Mouse (Mus musculus) limb, embryonic 13.5 days (tissue): ENCODE measurements around the gene Rem2. TPM values are rescaled to one million over a fixed set of nuclear protein-coding genes. Genes with fewer than 3 reads are reported as not detected.

Experiments
- ATAC-seq: fragments of 200-750 bp; cut with Nextera tagmentation; 2 replicates; pipeline ENCODE4 v1.8.0; 2017; ENCODE audit warnings: low read depth, moderate number of reproducible peaks, moderate TSS enrichment; ENCODE audit not compliant: low FRiP score
- H3K27ac ChIP-seq: fragments of 300-500 bp; sonication (generic); 2 replicates; pipeline ENCODE4 v1.5.1; 2015; ENCODE audit warnings: inconsistent platforms, mild to moderate bottlenecking, moderate library complexity
- H3K27me3 ChIP-seq: fragments of 300-500 bp; sonication (generic); 2 replicates; pipeline ENCODE4 v1.6.1; 2015; ENCODE audit warnings: mild to moderate bottlenecking, inconsistent platforms
- H3K36me3 ChIP-seq: fragments of 300-500 bp; sonication (generic); 2 replicates; pipeline ENCODE4 v1.6.1; 2015; ENCODE audit warnings: inconsistent platforms, mild to moderate bottlenecking, moderate library complexity
- H3K4me1 ChIP-seq: fragments of 300-500 bp; sonication (generic); 2 replicates; pipeline ENCODE4 v1.6.1; 2015; ENCODE audit warnings: inconsistent platforms
- H3K4me2 ChIP-seq: fragments of 300-500 bp; sonication (generic); replicated peaks from 2 replicates; pipeline ENCODE4 v1.6.1; 2015; ENCODE audit warnings: inconsistent platforms, mild to moderate bottlenecking, moderate library complexity
- H3K4me3 ChIP-seq: fragments of 300-500 bp; sonication (generic); 2 replicates; pipeline ENCODE4 v1.5.1; 2015; ENCODE audit warnings: moderate library complexity, mild to moderate bottlenecking, inconsistent platforms
- H3K9ac ChIP-seq: fragments of 300-500 bp; sonication (generic); 2 replicates; pipeline ENCODE4 v1.6.1; 2015; ENCODE audit warnings: mild to moderate bottlenecking, inconsistent platforms
- H3K9me3 ChIP-seq: fragments of 300-500 bp; sonication (generic); 2 replicates; pipeline ENCODE4 v1.6.1; 2016; ENCODE audit warnings: inconsistent platforms
- WGBS: fragments of 180-500 bp; shearing (Covaris S2); methylation state at CpG from one replicate; pipeline ENCODE4 v1.1.7; 2015; 5-methylcytosine and 5-hydroxymethylcytosine counted together
- polyA plus RNA-seq: library from polyadenylated mRNA; unstranded; fragments of >200 nt; fragmentation: Nextera tagmentation; extraction: Ambion mirVana; gene quantifications from 2 replicates; pipeline ENCODE4 v1.2.1, GENCODE M21; 2015

Rem2 gene
- polyA plus RNA-seq, 1 experiment from 2014 or later = 3.2 TPM

DNA sequence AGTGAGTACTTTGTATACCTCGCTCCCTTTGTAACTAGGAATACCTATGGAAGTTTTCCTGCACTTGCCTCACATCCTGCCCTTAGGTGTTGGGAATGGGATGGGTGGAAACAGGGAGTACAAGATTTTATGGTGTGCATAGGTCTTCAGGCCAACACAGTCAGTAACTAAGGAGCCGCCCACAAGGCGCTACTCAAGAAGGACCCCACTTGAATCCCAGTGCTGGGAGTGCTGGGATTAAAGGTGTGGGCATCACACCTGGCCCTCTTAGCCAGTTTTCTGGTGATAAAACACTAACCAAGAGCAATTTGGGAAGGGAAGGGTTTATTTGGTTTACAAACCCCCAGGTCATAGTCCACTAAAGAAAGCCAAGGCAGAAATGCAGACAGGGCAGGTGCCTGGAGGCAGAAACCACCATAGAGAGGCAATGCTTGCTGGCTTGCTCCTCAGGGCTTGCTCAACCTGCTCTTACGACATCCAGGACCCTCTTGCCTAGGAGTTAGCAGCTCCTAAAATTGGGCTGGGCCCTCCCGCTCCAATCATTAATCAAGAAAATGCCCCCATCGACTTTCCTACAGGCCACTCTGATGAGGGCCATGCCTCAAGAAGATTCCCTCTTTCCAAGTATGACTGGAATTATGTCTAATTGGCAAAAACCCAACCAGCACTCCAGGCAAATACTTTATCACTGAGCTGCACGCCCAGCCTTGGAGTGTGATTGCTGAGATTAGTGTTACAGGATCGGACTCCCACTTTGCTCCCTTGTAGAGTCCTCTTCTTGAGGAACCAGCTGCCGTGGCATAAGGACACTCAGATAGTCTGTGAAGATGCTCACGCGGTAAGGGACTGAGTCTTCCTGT, 21.0 kb upstream of the Rem2 start:
- no peaks in the 10 kb centered on the region for H3K9me3 ChIP-seq
- H3K27ac ChIP-seq = no peak overlapping the region
- no peaks in the 10 kb centered on the region for H3K27me3 ChIP-seq
- H3K9ac ChIP-seq = no peak overlapping the region
- no peak for ATAC-seq
- no peak overlapping the region for H3K4me2 ChIP-seq
- 84% methylated on average over 11 of the region's 11 CpGs for WGBS
- no peaks in the 10 kb centered on the region for H3K36me3 ChIP-seq
- no peak overlapping the region for H3K4me3 ChIP-seq
- no peaks in the 10 kb centered on the region for H3K4me1 ChIP-seq

DNA sequence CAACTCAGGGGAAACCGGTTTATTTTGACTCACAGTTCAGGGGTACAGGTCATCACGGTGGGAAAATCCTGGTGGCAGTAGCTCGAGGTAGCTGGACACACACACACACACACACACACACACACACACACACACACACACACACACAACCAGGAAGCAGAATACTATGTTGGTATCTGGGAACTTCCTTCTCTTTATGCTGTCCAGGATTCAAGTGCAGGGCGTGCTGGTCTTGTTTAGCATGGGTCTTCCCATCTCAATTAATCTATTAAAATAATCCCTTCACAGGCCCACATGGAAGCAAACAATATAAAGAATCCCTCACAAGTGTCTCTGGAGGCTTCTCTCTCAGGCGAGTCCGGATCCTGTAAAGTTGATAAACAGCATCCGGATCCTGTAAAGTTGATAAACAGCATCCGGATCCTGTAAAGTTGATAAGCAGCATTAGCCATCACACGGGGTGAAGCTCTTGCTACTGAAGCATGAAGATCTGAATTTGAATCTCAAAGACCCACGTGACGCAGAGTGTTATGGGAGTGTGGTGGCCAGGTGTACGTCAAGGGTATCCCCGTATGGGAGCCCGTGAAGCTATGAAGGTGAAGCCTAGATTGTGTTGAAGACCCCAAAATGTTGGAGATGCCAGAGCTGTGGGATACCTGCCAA, 17.9 kb upstream of the Rem2 start:
- H3K4me3 ChIP-seq = no peak overlapping the region
- H3K9ac ChIP-seq = no peak overlapping the region
- no peaks in the 10 kb centered on the region for H3K36me3 ChIP-seq
- no peak overlapping the region for H3K27ac ChIP-seq
- 86% methylated on average over 14 of the region's 14 CpGs for WGBS
- no peaks in the 10 kb centered on the region for H3K27me3 ChIP-seq
- H3K9me3 ChIP-seq = no peaks in the 10 kb centered on the region
- H3K4me2 ChIP-seq = no peak overlapping the region
- no peaks in the 10 kb centered on the region for H3K4me1 ChIP-seq
- ATAC-seq = no peak

DNA sequence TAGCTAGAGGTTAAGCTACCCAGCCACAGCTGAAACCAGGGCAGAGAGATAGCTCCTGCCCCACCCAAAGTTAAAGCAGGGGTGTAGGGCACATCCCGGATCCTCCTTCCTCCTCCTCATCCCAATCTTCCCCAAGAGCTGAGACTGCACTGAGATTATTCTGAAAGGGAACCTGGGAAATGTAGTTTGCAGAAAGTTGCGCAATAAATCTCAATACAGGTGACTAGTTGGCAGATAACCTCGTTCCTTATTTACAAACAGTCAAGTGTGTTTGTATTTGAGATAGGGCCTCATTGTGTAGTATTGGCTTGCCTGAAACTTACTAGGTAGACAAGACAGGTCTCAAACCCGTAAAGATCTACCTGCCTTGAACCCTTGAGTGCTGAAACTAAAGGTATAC, 13.8 kb upstream of the Rem2 start:
- peaks cover 13% of the 10 kb centered on the region for H3K36me3 ChIP-seq
- H3K27ac ChIP-seq = no peak overlapping the region
- peaks cover 14% of the 10 kb centered on the region; the same call in 1 of the 2 replicates for H3K4me1 ChIP-seq
- H3K9ac ChIP-seq = no peak overlapping the region
- no peaks in the 10 kb centered on the region for H3K9me3 ChIP-seq
- no peaks in the 10 kb centered on the region for H3K27me3 ChIP-seq
- no peak for ATAC-seq
- no peak overlapping the region for H3K4me2 ChIP-seq
- no peak overlapping the region for H3K4me3 ChIP-seq
- 67% methylated on average over 4 of the region's 4 CpGs for WGBS

DNA sequence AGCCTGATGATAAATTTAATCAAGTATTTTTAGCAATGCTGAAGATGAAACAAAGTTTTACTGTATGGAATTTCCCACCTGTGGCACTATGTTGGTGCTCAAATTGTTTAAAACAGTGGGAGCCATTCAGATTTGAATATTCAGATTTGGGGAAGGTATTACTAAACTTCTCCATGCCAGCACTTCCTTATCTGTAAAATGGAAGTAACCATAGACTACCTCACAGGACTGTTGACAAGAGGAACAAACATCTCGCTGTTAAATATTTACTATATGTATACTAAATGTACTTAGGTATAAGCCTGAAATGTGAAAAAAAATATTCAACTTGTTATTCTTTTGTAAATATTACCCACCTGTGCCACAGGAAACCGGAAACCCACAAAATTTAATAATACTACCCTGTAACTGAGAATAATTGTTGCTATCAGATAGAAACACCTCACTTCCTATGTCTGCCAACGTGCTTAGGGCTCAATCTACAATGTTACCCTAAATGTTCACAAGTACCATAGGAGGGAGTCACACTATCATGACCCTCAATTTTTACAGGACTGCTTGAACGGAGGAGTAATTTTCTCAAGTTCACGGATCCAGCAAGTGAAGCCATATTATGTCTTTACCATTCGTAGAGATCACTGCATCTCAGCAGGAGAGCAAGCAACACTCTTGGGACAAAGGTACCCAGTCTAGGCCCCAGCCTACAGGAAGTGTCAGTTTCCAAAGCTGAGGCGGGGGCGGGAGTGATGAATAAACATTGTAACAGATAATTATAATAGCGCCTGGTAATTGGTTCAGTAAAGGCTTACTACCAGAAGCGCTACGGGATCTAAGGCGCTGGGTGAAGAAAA, 12.6 kb upstream of the Rem2 start:
- WGBS = 14% methylated on average over 12 of the region's 12 CpGs
- H3K27ac ChIP-seq = no peak overlapping the region
- H3K9me3 ChIP-seq = no peaks in the 10 kb centered on the region
- peak overlapping the region; percentile 79 for H3K4me2 ChIP-seq
- peak overlapping the region; percentile 82 for H3K4me3 ChIP-seq
- no peaks in the 10 kb centered on the region for H3K27me3 ChIP-seq
- peaks cover 25% of the 10 kb centered on the region for H3K36me3 ChIP-seq
- no peak for ATAC-seq
- H3K4me1 ChIP-seq = peaks cover 14% of the 10 kb centered on the region; the same call in 1 of the 2 replicates
- peak overlapping the region; percentile 82 for H3K9ac ChIP-seq

DNA sequence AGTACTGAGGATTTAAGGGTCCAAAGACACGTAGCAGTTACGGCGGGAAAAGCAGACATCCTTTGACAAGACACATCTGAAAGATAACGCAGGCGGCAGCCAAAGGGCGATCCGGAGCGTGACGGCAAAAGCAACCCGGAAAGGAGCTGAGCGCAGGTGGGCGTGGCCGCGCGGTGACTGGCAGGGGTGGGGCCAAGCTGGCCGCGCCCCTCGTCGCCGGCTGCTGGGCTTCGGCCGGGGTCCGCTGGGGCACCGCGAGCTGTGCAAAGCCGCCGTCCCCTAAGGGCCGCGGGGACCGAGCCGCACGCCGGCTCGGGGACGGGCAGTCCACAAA, 12.0 kb upstream of the Rem2 start, which contains the start of gene Lrp10:
Gene Lrp10, plus strand, starts transcription at position 179 of the 334 bp plus-strand sequence.
- Histone ChIP-seq H3K9me3 (no peaks in the 10 kb centered on the region), H3K4me3 (peak within 1 kb of the TSS; percentile 82), H3K4me1 (peaks cover 14% of the 10 kb centered on the region; the same call in 1 of the 2 replicates), H3K9ac (peak within 1 kb of the TSS; percentile 82), H3K4me2 (peak within 1 kb of the TSS; percentile 79), H3K27ac (peak within 1 kb of the TSS; percentile 65), H3K36me3 (peaks cover 31% of the 10 kb centered on the region), H3K27me3 (no peaks in the 10 kb centered on the region)
- under 1% methylated on average over 35 of the region's 35 CpGs for WGBS
- peak; percentile 90 for ATAC-seq

DNA sequence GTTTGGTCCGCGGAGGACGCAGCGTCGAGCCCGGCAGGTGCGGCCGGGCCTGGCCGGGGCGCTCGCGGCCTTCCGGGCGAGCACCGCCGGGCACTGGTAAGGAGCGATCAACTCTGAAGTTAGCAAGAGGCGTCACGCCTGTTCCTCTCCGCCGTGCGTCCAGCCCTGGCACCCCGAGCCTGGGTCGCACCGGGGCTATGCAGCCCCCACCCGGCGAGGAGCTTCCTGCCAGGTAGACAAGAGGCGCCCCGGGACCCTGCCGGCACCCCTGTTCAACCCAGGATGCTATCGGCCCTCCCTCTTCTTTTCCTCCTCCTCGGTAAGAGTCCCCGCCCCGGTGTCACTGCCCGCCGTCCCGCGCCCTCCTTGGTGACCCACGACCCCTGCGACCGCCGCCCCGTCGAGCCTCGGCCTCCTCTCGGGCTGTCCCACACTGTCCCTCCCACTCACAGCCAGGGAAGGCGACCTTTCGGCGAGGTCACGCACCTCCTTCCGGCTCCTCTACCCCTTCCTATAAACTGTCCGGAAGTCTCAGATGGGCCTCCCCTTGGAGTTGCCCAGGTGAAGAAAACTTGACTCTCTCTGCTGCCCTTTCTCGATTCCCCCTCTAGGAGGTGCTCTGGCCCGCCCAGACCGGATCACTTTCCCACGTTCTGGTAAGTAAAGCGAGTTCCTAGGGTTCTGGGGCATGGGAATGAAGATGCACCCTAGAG, 11.5 kb upstream of the Rem2 start:
- Histone ChIP-seq H3K27me3 (no peaks in the 10 kb centered on the region), H3K4me2 (peak overlapping the region; percentile 79), H3K27ac (peak overlapping the region; percentile 65), H3K9ac (peak overlapping the region; percentile 82), H3K9me3 (no peaks in the 10 kb centered on the region), H3K4me3 (peak overlapping the region; percentile 82), H3K4me1 (peaks cover 14% of the 10 kb centered on the region; the same call in 1 of the 2 replicates), H3K36me3 (peaks cover 36% of the 10 kb centered on the region)
- peak; percentile 76 for ATAC-seq
- 1% methylated on average over 53 of the region's 57 CpGs for WGBS

DNA sequence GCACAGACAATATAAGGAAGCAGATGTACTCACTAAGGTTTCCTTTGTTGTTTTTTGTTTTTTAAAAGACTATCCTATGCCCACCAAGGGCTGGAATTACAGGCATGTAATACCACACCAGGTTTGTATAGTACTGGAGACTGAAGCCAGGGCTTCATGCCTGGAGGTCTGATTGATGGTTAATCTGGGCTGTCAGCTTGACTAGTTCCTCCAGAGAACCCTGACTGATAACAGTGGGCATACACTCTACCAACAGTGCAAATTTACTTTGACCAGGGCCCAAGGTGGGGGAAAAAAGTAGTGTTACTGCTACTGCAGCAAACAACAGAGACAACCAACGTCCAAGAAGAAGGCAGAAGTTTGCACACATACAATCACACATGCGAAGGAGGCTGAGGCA, 4.4 kb upstream of the Rem2 start:
- Histone ChIP-seq H3K9me3 (no peaks in the 10 kb centered on the region), H3K36me3 (peaks cover 40% of the 10 kb centered on the region), H3K4me1 (peaks cover 18% of the 10 kb centered on the region), H3K4me2 (no peak overlapping the region), H3K27me3 (peaks cover 6% of the 10 kb centered on the region; the same call in 1 of the 2 replicates), H3K4me3 (no peak overlapping the region), H3K9ac (no peak overlapping the region), H3K27ac (no peak overlapping the region)
- 78% methylated on average over 2 of the region's 2 CpGs for WGBS
- ATAC-seq = no peak

DNA sequence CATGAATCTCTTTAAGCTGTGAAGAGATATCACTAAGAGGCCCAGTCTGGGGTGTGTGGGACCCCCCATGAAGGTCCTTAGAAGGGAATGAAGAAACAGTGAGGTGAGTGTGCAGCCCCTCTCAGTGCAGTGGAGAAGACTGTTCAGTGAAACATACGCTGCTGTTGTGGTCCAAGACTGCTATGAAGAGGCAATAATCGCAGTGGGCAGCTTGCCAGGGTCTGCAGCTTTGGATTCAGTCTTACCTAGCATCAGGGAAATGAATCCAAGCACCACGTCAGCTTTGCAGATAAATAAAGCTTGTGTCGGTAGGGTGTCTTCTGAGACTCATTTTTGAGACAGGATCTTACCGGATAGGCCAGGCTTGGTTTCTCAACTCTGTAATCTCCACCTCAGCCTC, 3.2 kb upstream of the Rem2 start:
- no peak overlapping the region for H3K4me3 ChIP-seq
- H3K4me1 ChIP-seq = peaks cover 24% of the 10 kb centered on the region
- H3K4me2 ChIP-seq = no peak overlapping the region
- H3K27me3 ChIP-seq = peaks cover 16% of the 10 kb centered on the region
- no peak overlapping the region for H3K9ac ChIP-seq
- no peak overlapping the region for H3K27ac ChIP-seq
- H3K9me3 ChIP-seq = no peaks in the 10 kb centered on the region
- peaks cover 31% of the 10 kb centered on the region for H3K36me3 ChIP-seq
- peak; percentile 45; the same call in 1 of the 2 replicates for ATAC-seq
- 51% methylated on average over 5 of the region's 5 CpGs for WGBS

DNA sequence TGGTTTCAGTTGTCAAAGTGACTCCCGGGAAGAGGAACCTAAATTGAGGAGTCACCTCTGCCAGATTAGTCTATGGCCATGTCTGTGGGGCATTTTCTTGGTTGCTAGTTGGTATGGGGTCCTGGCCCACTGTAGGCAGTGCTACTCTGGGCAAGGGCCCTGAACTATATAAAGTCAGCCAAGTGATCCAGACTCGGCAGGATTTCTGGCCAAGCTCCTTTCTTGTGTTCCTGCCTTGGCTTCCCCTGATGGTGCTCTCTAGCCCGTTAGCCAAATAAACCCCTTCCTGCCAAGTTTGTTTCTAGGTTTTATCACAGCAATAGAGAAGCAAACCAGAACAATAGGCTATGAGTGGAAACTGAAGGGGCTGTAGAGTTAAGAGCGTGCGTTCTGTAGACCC, 1.2 kb upstream of the Rem2 start:
- H3K27me3 ChIP-seq = peaks cover 37% of the 10 kb centered on the region
- H3K9ac ChIP-seq = no peak overlapping the region
- H3K4me3 ChIP-seq = no peak overlapping the region
- H3K9me3 ChIP-seq = no peaks in the 10 kb centered on the region
- 80% methylated on average over 5 of the region's 5 CpGs for WGBS
- H3K36me3 ChIP-seq = peaks cover 10% of the 10 kb centered on the region
- peaks cover 24% of the 10 kb centered on the region for H3K4me1 ChIP-seq
- no peak overlapping the region for H3K27ac ChIP-seq
- no peak for ATAC-seq
- H3K4me2 ChIP-seq = no peak overlapping the region

DNA sequence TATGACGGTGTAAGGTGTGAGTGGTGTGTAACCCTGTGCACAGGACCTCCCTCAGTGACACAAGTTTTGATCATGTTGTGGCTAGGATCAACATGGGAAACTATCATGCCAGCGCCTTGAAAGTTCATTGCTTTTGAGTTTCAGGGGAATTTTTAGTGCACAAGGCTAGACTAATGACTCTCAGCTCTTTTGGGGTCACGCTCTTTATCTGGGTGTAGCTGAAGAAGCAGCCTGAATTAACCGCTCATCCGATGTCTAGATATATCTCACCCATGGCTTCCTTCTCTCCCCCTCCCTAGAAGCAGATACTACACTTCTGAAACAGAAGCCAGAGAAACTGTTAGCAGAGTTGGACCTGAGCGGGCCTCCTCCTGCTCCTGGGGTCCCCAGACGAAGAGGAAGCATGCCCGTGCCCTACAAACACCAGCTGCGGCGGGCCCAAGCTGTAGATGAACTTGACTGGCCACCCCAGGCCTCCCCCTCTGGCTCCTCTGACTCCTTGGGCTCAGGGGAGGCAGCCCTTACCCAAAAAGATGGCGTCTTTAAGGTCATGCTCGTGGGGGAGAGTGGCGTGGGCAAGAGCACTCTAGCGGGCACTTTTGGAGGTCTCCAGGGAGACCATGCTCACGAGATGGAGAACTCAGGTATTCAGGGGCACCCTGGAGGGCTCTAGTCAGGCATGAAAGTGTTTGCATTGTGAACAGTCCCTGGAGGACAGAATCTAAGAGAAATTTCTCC, 1.4 kb downstream of the Rem2 start:
- no peak for ATAC-seq
- 74% methylated on average over 15 of the region's 15 CpGs for WGBS
- Histone ChIP-seq H3K27ac (no peak overlapping the region), H3K9me3 (no peaks in the 10 kb centered on the region), H3K27me3 (peaks cover 48% of the 10 kb centered on the region), H3K9ac (no peak overlapping the region), H3K4me1 (peaks cover 23% of the 10 kb centered on the region), H3K4me2 (peak overlapping the region; percentile 89; the same call in 1 of the 2 replicates), H3K4me3 (no peak overlapping the region), H3K36me3 (no peaks in the 10 kb centered on the region)

DNA sequence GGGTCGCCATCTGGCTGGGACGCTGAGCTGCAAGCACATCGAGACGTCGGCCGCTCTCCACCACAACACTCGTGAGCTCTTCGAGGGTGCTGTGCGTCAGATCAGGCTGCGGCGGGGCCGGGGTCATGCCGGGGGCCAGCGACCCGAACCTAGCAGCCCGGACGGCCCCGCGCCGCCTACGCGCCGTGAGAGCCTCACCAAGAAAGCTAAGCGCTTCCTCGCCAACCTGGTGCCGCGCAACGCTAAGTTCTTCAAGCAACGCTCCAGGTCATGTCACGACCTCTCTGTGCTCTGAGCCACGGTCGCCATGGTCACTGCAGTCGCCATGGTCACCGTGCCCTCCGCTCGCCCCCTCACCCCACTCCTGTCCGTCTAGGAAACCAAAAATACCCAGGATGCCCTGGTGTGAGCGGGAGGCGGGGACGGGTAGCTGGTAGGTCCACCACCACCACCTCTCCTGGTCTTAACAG, 3.6 kb downstream of the Rem2 start:
- Histone ChIP-seq H3K27ac (no peak overlapping the region), H3K27me3 (peaks cover 48% of the 10 kb centered on the region), H3K4me3 (peak overlapping the region; percentile 53), H3K4me2 (peak overlapping the region; percentile 86), H3K4me1 (peaks cover 19% of the 10 kb centered on the region), H3K9ac (peak overlapping the region; percentile 63), H3K36me3 (no peaks in the 10 kb centered on the region), H3K9me3 (no peaks in the 10 kb centered on the region)
- ATAC-seq = no peak
- WGBS = 2% methylated on average over 40 of the region's 40 CpGs
